Mouse (Mus musculus) thymus, postnatal 0 days (tissue): Measurements from ENCODE around the gene Ano1. TPM values are rescaled to one million over a fixed set of nuclear protein-coding genes. Genes with fewer than 3 reads are reported as not detected.

Experiments used
- DNase-seq: peaks from one replicate; pipeline ENCODE4 v3.0.0-alpha.2; 2015; ENCODE audit warnings: low spot score
- polyA plus RNA-seq: library from polyadenylated mRNA; unstranded; fragments of >200 nt; fragmentation: Nextera tagmentation; extraction: Ambion mirVana; gene quantifications from 2 replicates; pipeline ENCODE4 v1.2.1, GENCODE M21; 2015

The Ano1 gene
- polyA plus RNA-seq, 1 experiment from 2014 or later = 1.3 TPM

DNA sequence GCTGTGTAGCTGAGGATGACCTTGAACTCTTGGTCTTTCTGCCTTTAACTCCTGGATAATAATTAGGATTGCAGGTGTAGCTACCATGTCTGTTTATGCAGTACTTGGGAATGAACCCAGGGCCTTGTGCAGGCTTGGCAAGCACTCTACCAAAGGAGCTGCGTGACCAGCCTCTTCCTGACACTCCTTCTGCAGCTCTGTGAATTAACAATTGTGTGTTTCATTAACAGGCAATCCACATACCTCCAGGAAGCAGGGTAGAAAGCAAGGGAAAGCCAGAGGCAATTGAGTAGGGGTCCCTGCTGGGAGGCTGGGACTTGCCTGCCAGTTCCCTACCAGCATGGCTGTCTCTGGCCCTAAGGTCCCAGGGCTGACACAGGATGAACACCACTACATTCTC, 111.0 kb downstream of the Ano1 start:
- no peak for DNase-seq

DNA sequence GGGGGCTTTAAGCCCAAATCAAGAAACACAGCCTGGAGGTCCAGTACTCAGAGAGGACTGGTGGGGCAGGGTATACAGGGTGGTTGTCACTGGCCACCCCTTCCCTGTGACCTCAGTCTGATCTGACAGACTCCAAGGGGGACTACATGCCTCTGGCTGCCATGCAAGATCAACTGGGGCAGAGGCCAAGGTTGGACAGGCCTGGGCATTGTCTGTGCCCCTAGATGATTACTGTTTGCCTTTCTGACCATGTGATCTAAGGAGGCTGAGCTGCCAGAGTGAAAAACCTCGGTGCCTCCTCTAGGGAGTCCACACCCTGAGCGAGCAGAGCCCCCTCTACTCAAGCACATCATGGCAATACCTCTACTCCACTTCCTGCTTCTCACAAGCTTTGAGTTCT, 115.8 kb downstream of the Ano1 start:
- DNase-seq = no peak

DNA sequence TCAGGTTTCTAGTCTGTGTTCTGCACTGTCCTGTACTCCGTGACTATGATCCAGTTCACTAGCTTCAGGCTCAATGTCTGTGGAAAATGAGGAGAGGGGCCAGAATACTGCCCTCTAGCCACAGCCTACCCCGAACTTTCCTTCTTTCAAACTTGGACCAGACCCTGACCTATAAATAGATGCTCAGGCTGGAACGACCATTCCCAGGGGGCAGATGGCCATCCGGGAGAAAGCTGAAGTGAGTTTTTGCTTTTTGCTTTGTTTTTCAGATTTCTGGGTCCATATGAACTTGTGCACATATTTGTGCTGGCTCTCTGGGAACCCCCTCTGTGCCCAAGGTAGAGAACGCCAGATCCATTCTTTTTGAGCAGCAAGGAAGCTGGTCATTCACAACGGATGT, 116.9 kb downstream of the Ano1 start:
- no peak for DNase-seq

DNA sequence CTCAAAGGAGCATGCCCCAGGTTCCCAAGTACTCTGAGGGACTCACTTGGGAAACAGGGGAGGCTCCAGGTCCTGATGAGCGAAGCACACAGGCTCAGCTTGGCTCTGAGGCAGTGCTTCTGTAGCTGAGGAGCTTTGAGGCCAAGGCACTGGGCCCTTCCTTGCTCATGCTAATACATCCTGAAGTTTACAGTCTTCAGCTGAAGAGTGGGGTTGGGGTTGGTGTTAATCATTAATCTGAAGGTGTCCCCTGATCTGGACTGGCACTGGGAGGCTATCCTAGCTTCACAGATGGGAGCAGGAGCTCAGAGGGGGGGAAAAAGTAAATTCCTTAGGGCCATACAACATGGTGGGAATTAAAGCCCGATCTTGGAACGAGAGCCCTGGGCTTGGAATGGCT, 117.3 kb downstream of the Ano1 start:
- no peak for DNase-seq

DNA sequence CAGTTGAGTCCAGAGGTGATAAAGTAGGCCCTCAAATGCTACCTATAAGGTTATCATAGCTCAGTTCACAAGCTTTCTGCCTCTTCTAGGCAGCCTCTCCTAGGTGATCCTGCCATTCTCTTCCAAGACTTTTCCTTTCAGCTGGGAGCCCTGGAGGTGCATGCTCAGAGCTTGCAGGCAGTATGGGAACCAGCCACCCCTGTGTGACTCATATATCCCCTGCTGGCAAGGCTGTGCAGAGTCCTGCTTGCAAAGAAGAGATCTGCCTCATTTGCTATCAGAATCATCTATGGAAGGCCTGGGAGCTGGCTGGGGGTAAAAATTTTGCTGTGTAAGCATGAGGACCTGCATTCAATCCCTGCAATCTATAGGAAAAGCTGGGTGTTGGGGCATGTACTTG, 119.5 kb downstream of the Ano1 start:
- no peak for DNase-seq

DNA sequence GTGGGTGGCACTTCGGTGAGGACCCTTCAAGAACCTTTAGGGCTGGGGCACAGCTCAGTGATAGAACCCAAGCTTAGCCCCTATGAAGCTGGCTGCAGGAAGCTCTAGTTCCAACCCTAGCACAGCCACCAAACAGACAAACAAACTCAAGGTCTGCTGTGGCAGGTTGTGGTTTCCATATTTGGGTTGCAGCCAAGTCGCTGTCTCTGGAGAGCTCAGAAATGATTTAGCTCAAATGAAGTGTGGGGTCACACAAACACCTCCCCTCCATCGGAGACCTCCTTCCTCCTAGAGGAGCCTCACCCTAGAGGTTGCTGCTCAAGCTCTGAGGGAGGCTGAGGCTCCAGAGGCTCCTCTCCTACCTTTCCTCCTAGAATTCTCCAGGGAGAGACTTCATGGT, 121.2 kb downstream of the Ano1 start:
- DNase-seq = no peak

DNA sequence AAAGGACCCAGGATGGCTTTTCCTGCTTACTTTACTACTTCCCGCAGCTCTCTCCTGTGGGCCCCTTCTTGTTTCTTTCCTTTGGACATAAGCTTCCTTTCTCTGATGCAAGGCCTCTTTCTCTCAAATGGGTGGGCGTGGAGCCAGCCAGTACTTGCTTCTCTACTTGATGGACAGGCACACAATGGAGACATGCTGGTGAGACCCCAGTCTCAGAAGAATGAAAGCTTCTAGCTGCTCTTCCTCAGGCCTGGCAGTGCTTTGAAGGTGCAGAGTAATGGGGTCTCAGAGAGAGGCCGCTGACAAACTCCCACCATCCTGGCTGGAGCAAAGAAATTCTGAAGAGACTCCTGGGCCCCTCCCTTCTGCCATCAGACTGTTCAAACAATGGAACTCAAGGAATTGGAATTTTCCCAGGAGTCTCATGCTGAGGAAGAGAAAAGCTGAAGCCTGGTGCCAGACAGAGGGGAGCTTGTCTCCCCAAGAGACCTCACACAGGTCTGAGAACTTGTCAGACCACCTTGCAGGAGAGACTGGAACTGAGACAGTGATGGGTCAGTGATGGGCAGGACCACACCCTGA, 123.3 kb downstream of the Ano1 start:
- DNase-seq = no peak

DNA sequence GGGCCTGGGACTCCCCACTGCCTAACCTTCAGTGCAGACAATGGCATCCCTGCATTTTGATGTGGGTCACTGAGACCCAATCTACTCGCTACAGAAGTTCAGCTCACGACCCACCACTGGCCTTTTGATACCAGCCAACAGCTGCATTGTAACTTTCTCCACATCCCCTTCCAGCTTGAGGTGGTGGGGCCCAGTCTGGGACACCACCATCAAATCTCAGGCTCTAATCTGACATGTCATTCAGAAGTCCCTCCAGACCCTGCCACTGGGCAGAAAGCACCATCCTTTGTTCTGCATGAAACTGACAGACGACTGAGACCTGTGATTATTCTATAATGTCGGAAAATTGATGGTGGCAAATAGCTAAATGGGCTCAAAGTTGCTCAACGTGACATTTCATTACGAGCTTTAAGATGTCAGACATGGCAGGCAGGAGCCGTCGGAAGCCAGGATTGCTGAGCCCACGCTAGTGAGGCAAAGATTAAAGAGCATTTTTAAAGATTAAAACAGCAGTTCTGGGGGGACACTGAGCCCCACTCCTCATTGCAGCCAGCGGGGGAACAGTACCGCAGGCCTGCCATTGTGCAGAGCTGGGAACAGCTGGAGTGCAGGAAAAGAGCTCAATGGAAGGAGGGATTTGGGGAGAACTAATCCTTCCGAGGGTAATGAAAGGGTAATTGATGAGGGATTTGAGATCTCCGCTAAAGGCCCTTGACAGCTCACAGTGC, 124.0 kb downstream of the Ano1 start:
- DNase-seq = no peak

DNA sequence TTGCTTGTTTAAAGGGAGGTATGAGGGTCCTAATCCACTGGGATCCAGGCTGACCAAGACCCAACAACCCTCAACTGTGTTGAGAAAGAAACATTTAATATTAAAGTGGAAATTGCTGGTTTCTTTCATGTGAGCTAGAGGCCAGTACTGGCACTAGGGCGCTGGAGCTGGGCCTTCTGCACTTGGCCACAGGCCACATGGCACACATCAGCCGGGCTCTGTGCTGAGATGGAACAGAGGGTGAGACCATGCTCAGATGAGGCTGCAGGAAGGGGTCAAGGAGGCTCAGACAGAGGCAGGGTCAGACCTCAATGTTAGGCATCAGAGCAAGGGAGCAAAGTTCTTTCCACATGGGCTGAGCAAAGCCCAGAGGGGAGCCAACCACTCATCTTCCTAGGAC, 125.7 kb downstream of the Ano1 start:
- no peak for DNase-seq

DNA sequence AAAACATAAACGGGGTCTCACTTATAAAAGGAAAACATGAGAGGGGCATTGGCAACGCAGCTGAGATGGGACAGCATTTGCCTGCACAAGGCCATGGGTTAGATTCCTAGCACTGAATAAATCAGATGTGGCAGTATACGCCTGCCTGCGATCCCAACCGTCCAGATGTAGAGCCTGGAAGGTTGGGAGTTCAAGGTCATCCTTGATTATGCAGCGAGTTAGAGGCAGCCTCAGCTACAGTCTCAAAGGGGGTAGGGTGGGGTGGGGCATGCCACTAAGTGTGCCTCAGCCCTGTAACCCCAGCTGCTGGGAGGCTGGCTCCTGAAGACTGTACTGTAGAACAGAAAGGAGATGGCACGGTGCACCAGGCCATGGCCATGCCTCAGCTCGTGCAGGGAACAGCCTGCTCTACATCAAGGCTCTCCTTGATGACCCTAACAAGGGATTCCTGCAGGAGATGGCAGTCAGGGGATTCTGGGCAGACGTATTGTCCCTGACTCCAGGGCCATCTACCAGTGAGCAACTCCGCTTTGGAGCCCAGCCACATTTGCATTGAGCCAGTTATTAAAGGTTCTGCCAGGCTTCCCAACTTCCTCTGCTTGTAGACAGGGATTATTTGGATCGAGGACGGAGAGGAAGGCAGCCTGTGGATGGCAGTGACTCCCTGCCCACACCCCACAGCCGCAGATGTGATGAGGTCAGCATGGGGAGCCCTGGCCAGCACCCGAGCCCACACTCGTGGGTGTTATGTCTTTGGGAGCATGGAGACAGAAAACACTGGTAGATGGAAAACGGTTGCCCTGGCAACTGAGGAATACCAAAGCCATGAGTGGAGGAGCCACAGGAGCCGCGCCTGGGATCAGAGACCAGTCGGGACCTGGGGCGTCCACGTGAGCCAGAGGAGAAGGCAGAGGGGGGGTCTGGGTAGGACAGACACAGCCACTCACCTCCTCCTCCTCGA, 130.8 kb downstream of the Ano1 start:
- no peak for DNase-seq

DNA sequence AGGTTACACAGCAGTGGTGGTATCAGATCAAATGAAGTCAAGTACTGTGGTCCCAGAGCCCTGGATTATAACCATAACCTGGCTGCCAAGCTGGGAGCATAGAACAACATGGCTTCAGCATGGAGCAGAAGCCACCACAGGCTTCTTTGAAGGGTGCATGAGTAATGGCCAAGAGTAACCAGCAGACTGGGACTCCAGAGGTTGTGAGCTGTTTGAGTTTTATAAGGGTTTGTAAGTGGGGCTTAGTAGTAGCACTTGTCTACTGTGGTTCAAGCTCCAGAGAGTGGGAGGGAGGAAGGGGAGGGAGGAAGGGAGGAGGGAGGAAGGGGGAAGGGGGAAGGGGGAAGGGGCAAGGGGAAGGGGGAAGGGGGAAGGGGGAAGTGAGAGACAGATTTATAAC, 131.5 kb downstream of the Ano1 start:
- no peak for DNase-seq

DNA sequence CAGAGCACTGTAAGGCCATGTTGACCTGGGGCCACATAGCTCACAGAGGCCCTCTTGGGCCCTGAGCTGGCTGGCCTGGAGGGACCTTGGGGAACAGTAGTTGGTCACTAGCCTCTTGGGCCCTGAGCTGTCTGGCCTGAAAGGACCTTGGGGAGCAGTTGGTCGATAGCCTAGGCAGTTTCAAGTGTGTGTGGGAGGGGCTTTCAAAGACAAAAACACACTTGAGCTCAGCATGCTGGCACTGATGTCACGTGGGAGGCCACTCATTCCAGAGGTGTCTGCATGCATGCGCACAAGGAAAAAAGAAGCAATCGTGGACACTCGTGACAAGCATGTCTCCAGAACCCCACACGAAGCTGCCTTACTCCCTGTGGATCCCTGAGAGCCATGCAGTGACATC, 136.4 kb downstream of the Ano1 start:
- no peak for DNase-seq

DNA sequence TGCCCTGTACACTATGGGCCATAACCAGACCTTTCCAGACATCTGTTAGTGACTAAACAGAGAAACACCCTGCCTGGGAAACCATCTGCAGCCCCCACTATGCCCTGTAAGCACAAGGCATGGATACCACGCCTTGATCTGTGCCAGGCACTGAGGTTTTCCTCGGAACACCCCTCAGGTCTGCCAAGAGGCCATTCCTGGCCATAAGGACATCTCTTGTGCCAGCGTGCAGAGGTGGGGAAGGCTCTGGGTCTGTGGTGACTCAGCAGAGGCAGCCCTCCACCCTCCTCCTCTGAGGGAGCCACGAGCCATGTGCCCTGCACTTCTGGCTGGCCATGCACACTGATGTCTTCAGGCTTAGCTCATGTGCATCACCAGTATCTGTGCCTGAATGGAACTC, 138.9 kb downstream of the Ano1 start:
- no peak for DNase-seq

DNA sequence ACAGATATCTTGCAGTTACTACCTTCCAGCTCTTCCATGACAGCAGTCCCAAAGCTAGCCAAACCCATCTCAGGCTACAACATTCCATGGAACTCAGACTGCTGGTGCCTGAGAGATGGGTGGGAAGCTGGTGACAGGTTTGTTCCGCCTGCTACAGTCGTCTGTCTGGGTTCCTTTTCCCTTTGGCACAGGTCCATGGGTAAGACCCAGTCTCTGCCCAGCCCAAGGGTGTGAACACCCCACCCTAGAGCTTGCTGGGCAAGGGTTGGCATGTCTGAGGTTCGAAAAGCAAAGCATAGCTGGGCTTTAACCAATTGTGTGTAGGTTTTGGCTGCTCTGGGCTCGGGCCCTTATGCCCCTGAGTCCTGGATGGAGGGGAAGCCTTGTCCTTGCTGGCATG, 139.4 kb downstream of the Ano1 start:
- no peak for DNase-seq

DNA sequence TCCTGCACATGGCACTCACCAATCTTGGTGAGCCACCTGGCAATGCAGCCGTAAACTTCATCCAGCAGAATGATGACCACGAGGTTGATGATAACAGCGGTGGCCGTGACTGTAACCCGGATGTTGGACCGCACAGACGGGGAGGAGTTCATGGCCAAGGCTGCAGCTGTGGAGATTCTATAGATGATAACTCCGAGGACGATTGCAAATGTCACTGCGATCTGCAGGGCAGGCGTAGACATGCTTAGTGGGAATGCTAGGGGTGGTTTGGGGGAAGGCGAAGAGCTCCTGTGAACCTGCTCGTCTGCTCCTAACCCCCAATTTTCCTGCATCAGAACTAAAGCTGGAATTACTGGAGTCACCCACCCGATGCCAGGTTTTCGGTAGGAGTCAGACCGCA, 140.2 kb downstream of the Ano1 start:
- no peak for DNase-seq

DNA sequence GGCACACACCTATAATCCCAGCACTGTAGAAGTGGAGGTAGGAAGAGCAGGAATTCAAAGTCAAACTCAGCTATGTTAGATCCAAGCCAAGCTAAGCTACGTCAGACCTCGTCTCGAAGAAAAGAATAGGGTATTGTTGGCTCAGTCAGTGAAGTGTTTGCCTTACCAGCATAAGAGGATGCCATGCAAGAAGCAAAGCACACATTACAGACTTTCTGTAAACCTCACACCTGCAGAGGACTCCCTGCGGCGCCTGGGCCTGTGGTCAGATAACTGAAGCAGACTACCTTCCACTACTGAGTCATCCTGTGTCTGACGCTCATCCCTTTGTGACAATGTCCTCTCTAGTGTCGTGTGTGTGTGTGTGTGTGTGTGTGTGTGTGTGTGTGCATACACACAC, 142.2 kb downstream of the Ano1 start:
- no peak for DNase-seq

DNA sequence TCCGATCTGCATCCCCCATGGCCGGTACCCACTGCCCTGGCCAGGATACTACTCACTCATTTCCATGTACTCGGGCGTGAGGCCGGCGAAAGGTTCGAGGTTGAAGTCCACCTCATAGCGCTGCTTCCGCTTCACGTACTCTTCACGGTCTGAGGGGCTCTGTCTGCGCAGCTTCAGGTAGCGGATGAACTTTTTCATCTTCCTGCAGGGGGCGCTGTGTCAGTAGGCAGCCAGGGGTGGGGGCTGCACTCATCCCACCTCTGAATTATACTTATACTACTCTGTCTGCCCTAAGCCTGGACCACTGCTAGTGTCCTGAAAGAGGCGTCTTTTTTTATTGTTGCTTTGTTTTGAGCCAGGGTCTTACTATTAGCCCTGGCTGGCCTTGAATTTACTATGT, 143.9 kb downstream of the Ano1 start:
- no peak for DNase-seq

DNA sequence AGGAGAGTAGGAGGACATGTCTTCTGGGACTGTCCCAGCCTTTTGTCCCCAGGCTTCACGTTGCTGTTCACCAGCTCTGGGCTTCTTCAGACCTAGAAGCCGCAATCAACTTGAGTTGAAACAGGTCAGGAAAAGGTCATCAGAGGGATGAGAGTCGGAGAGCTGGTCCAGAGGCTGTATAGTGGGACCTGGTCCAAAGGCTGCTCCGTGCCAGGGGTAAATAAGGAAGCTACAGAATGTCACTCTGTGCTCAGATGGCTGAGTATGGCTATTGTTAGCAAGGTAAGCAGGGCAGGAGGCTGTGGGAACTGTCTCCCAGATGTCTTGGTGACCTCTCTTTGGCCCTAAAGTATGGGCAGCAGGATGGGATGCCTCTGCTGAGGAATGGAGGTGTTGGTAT, 147.0 kb downstream of the Ano1 start:
- DNase-seq = no peak

DNA sequence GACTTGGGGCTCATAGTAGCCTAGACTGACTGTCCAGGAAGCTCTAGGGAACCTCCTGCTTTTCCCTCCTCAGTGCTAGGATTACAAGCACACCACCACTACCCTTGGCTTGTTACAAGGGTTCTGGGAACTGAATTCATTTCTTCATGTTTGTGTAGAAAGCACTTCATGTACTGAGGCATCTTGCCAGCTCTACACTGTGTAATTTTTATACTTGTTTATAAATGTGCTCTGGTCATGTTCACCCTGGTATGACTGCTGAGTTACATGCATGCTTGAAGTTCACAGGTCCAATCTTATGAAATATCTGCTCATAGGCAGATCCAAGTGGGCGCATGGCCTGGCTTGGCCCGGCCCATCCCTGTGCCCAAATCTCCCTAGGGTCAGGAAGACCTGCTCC, 147.5 kb downstream of the Ano1 start:
- DNase-seq = no peak

DNA sequence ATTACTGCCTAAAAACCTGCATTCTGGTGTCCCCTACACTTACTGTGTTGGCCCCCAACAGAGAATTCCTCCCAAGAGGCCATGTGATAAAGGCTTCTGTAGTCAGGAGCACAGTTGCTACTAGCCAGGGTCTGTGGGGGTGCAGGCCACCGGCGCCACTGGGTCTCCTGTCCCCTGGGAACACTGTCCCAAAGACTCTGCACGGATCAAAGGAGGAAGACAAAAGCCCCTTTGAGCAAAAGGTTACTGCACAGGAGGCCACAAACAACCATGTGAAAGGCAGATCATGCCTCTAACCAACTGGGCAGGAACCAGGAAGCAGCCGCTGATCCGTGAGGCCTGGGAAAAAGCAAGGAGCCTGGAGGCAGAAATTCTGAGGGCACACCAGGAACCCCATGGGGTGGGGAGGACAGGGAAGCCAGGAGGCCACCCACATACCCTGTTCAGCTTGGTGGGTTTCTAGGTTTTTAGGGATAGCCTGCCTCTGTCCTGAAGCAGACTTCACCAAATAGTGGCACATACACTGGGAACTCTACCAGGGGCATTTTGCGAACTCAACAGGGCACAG, 151.4 kb downstream of the Ano1 start:
- no peak for DNase-seq

DNA sequence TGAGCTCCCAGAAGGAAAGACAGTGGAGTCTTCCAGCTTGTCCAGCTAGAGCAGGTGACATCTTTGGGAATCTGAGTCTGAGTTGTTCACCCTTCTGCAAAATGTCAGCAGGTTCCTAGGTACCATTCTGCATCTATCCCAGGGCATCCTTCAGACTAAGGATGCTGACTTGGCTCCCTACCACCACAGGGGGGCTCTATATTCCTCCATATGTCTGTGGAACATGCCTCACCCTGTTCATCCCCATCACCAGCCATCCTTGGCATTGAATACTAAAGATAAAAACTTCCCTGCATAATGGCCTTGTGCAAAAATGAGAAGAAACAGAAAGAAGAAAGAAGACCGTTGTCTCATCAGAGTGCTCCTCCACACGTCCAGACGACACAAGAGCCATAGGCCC, 162.3 kb downstream of the Ano1 start:
- no peak for DNase-seq

DNA sequence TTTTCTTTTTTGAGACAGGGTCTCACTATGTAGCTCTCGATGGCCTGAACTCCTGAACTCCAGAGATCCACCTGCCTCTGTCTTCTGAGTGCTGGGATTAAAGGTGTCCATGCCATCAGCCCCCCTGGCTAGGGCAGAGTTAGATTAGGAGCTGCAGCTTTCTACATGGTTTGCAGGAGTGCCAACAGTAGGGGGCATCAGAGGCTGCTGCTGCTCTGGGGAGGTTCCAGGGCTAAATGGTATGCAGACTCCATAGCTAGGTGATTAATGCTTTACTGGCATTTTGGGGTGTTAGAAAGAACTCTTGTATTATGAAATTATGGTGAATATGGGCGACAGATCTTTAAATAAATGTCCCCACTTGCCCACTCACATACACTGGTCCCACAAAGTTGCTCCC, 164.5 kb downstream of the Ano1 start:
- DNase-seq = peak; percentile 18
